Comparison of ENCODE assay signal across 27 mouse cellular contexts in genomic region chr3:143223999-143224729, GRCm38 (mm10).
DNase-seq lines count a peak whose midpoint lies in the region; ATAC-seq and TF ChIP-seq lines count a peak whose summit lies in the region.
"Had no signal": no experiment of that assay in that cellular context is flagged by ENCODE, and none has a peak within 500 bp of the region (broad histone marks: within the 10 kb centered on the region; RNA-seq: fewer than 3 reads in every experiment).

No protein-coding gene starts in this region.

- peak; percentile 60; the same call in 1 of the 2 replicates for ATAC-seq in forebrain, embryonic 14.5 days
- no peak for ATAC-seq in forebrain, embryonic 11.5 days (replicated peaks; ENCODE audit: low FRiP score)
- ATAC-seq in hindbrain, embryonic 14.5 days (ENCODE audit: low FRiP score), result no peak
- no peak for ATAC-seq in hindbrain, embryonic 12.5 days (ENCODE audit: low FRiP score)
- peak; percentile 83 for ATAC-seq in forebrain, embryonic 16.5 days
- ATAC-seq in kidney, embryonic 16.5 days (ENCODE audit: low FRiP score, low TSS enrichment), result no peak
- ATAC-seq: CD4-positive, CD25-positive, alpha-beta regulatory T cell, adult 4 months; hindbrain, postnatal 0 days; inflammation-experienced regulatory T-cells, adult 6 months; intestine, embryonic 16.5 days had no signal

- no peak overlapping the region for H3K4me2 ChIP-seq in forebrain, embryonic 14.5 days (ENCODE audit: low read length)
- no peak overlapping the region for H3K4me2 ChIP-seq in forebrain, embryonic 11.5 days (ENCODE audit: low read depth, low read length, severe bottlenecking)
- H3K4me2 ChIP-seq in hindbrain, embryonic 14.5 days (replicated peaks), result no peak overlapping the region
- H3K4me2 ChIP-seq in hindbrain, embryonic 12.5 days (replicated peaks), result no peak overlapping the region
- H3K4me2 ChIP-seq in forebrain, embryonic 16.5 days (ENCODE audit: low read length), result no peak overlapping the region
- H3K4me2 ChIP-seq in kidney, embryonic 16.5 days (replicated peaks; ENCODE audit: low read depth, low read length), result no peak overlapping the region
- H3K4me2 ChIP-seq: embryonic facial prominence, embryonic 15.5 days; heart, embryonic 13.5 days; hindbrain, embryonic 13.5 days had no signal

- TF ChIP-seq POLR2A in brain, embryonic 14.5 days (IDR thresholded peaks at IDR 0.05; ENCODE audit: borderline replicate concordance, extremely low read depth, insufficient read depth, insufficient read length, poor library complexity, severe bottlenecking), result no peak

- no peaks in the 10 kb centered on the region for H3K9me3 ChIP-seq in forebrain, embryonic 14.5 days (replicated peaks; ENCODE audit: control insufficient read depth, low read length)
- no peaks in the 10 kb centered on the region for H3K9me3 ChIP-seq in forebrain, embryonic 11.5 days (ENCODE audit: control insufficient read depth, low read length)
- H3K9me3 ChIP-seq in hindbrain, embryonic 14.5 days (ENCODE audit: control insufficient read depth, low read length), result no peaks in the 10 kb centered on the region
- no peaks in the 10 kb centered on the region for H3K9me3 ChIP-seq in hindbrain, embryonic 12.5 days (replicated peaks)
- no peaks in the 10 kb centered on the region for H3K9me3 ChIP-seq in forebrain, embryonic 16.5 days (ENCODE audit: control insufficient read depth, low read length)
- no peaks in the 10 kb centered on the region for H3K9me3 ChIP-seq in kidney, embryonic 16.5 days (ENCODE audit: low read length)
- H3K9me3 ChIP-seq: embryonic facial prominence, embryonic 15.5 days; heart, embryonic 10.5 days; heart, embryonic 13.5 days; hindbrain, embryonic 13.5 days had no signal

- TF ChIP-seq CTCF in brain, embryonic 14.5 days (IDR thresholded peaks at IDR 0.05; ENCODE audit: borderline replicate concordance, extremely low read depth, insufficient read depth, insufficient read length), result no peak

- no peaks in the 10 kb centered on the region for H3K27me3 ChIP-seq in forebrain, embryonic 14.5 days (replicated peaks; ENCODE audit: control insufficient read depth, insufficient read depth, low read length)
- H3K27me3 ChIP-seq in forebrain, embryonic 11.5 days (ENCODE audit: control insufficient read depth, insufficient read depth, low read length), result no peaks in the 10 kb centered on the region
- no peaks in the 10 kb centered on the region for H3K27me3 ChIP-seq in hindbrain, embryonic 14.5 days (ENCODE audit: control insufficient read depth, insufficient read depth, low read length)
- no peaks in the 10 kb centered on the region for H3K27me3 ChIP-seq in hindbrain, embryonic 12.5 days
- no peaks in the 10 kb centered on the region for H3K27me3 ChIP-seq in forebrain, embryonic 16.5 days (replicated peaks; ENCODE audit: control insufficient read depth, insufficient read depth, low read length)
- H3K27me3 ChIP-seq in kidney, embryonic 16.5 days (ENCODE audit: insufficient read depth, low read length), result no peaks in the 10 kb centered on the region
- H3K27me3 ChIP-seq: embryonic facial prominence, embryonic 15.5 days; heart, embryonic 13.5 days; hindbrain, embryonic 13.5 days had no signal

- H3K36me3 ChIP-seq in forebrain, embryonic 14.5 days (ENCODE audit: control insufficient read depth, insufficient read depth, low read length), result no peaks in the 10 kb centered on the region
- H3K36me3 ChIP-seq in forebrain, embryonic 11.5 days (ENCODE audit: control insufficient read depth, insufficient read depth, low read length), result no peaks in the 10 kb centered on the region
- H3K36me3 ChIP-seq in hindbrain, embryonic 14.5 days (replicated peaks; ENCODE audit: control insufficient read depth, insufficient read depth), result no peaks in the 10 kb centered on the region
- H3K36me3 ChIP-seq in hindbrain, embryonic 12.5 days, result no peaks in the 10 kb centered on the region
- no peaks in the 10 kb centered on the region for H3K36me3 ChIP-seq in forebrain, embryonic 16.5 days (ENCODE audit: control insufficient read depth, insufficient read depth)
- no peaks in the 10 kb centered on the region for H3K36me3 ChIP-seq in kidney, embryonic 16.5 days (ENCODE audit: insufficient read depth, low read length)
- H3K36me3 ChIP-seq: embryonic facial prominence, embryonic 15.5 days; heart, embryonic 10.5 days; heart, embryonic 13.5 days; hindbrain, embryonic 13.5 days had no signal

- no peak overlapping the region for H3K9ac ChIP-seq in forebrain, embryonic 14.5 days (ENCODE audit: low read length)
- H3K9ac ChIP-seq in forebrain, embryonic 11.5 days (ENCODE audit: low read length), result no peak overlapping the region
- no peak overlapping the region for H3K9ac ChIP-seq in hindbrain, embryonic 14.5 days
- no peak overlapping the region for H3K9ac ChIP-seq in hindbrain, embryonic 12.5 days
- no peak overlapping the region for H3K9ac ChIP-seq in forebrain, embryonic 16.5 days (replicated peaks; ENCODE audit: low read depth, low read length)
- H3K9ac ChIP-seq in kidney, embryonic 16.5 days (replicated peaks; ENCODE audit: low read length), result no peak overlapping the region
- H3K9ac ChIP-seq: embryonic facial prominence, embryonic 15.5 days; heart, embryonic 13.5 days; hindbrain, embryonic 13.5 days had no signal

- no peak overlapping the region for H3K27ac ChIP-seq in forebrain, embryonic 14.5 days (ENCODE audit: low read depth, low read length)
- no peak overlapping the region for H3K27ac ChIP-seq in forebrain, embryonic 11.5 days (ENCODE audit: low read depth, low read length)
- H3K27ac ChIP-seq in hindbrain, embryonic 14.5 days, result peak overlapping the region; percentile 18; the same call in 1 of the 2 replicates
- H3K27ac ChIP-seq in hindbrain, embryonic 12.5 days, result no peak overlapping the region
- H3K27ac ChIP-seq in forebrain, embryonic 16.5 days (ENCODE audit: low read length), result peak overlapping the region; percentile 54
- H3K27ac ChIP-seq in kidney, embryonic 16.5 days (ENCODE audit: low read length), result no peak overlapping the region
- H3K27ac ChIP-seq: embryonic facial prominence, embryonic 15.5 days; heart, adult 2 months; heart, embryonic 10.5 days; heart, embryonic 13.5 days; hindbrain, embryonic 13.5 days; hindbrain, postnatal 0 days had no signal

- H3K4me1 ChIP-seq in forebrain, embryonic 14.5 days (ENCODE audit: control insufficient read depth, insufficient read depth, low read length), result no peaks in the 10 kb centered on the region
- H3K4me1 ChIP-seq in forebrain, embryonic 11.5 days (replicated peaks; ENCODE audit: control insufficient read depth, insufficient read depth, low read length), result no peaks in the 10 kb centered on the region
- peaks cover 4% of the 10 kb centered on the region; the same call in 1 of the 2 replicates for H3K4me1 ChIP-seq in hindbrain, embryonic 14.5 days (replicated peaks; ENCODE audit: control insufficient read depth, insufficient read depth, low read length)
- no peaks in the 10 kb centered on the region for H3K4me1 ChIP-seq in hindbrain, embryonic 12.5 days
- no peaks in the 10 kb centered on the region for H3K4me1 ChIP-seq in forebrain, embryonic 16.5 days (replicated peaks; ENCODE audit: control insufficient read depth, insufficient read depth, low read length)
- no peaks in the 10 kb centered on the region for H3K4me1 ChIP-seq in kidney, embryonic 16.5 days (ENCODE audit: insufficient read depth, low read length)
- H3K4me1 ChIP-seq: embryonic facial prominence, embryonic 15.5 days; heart, embryonic 10.5 days; heart, embryonic 13.5 days; hindbrain, embryonic 13.5 days had no signal

- WGBS in forebrain, embryonic 14.5 days, result 78% methylated on average over 6 of the region's 6 CpGs
- 90% methylated on average over 6 of the region's 6 CpGs for WGBS in forebrain, embryonic 11.5 days
- 68% methylated on average over 6 of the region's 6 CpGs for WGBS in hindbrain, embryonic 14.5 days
- WGBS in hindbrain, embryonic 12.5 days, result 79% methylated on average over 6 of the region's 6 CpGs
- WGBS in forebrain, embryonic 16.5 days, result 59% methylated on average over 6 of the region's 6 CpGs
- WGBS in kidney, embryonic 16.5 days, result 79% methylated on average over 6 of the region's 6 CpGs

- H3K4me3 ChIP-seq in forebrain, embryonic 14.5 days (ENCODE audit: low read depth, low read length), result no peak overlapping the region
- no peak overlapping the region for H3K4me3 ChIP-seq in forebrain, embryonic 11.5 days (ENCODE audit: low read depth, low read length)
- H3K4me3 ChIP-seq in hindbrain, embryonic 14.5 days (replicated peaks; ENCODE audit: low read length), result no peak overlapping the region
- H3K4me3 ChIP-seq in hindbrain, embryonic 12.5 days, result no peak overlapping the region
- H3K4me3 ChIP-seq in forebrain, embryonic 16.5 days (replicated peaks; ENCODE audit: low read length), result no peak overlapping the region
- H3K4me3 ChIP-seq in kidney, embryonic 16.5 days (ENCODE audit: low read length), result no peak overlapping the region
- H3K4me3 ChIP-seq: embryonic facial prominence, embryonic 15.5 days; heart, adult 2 months; heart, embryonic 10.5 days; heart, embryonic 13.5 days; hindbrain, embryonic 13.5 days had no signal

- peak; percentile 63 for DNase-seq in forebrain, embryonic 14.5 days (ENCODE audit: low spot score)
- DNase-seq in forebrain, embryonic 11.5 days (ENCODE audit: low spot score), result no peak
- DNase-seq in hindbrain, embryonic 14.5 days (ENCODE audit: low spot score), result no peak
- peak; percentile 64 for DNase-seq in brain, embryonic 14.5 days (ENCODE audit: low read depth)
- DNase-seq: adrenal gland, adult 2 months; adrenal gland, postnatal 14 days; cerebellum, adult 11-12 months; cerebellum, adult 8-10 months; cerebellum, postnatal 10 days; cerebellum, postnatal 36 days; embryo, embryonic 11 days; gastrocnemius, postnatal 25 days; heart, adult 2 months; heart, postnatal 14 days; kidney, adult 18-20 months; kidney, adult 9 months had no signal

Comparison
In these comparisons a context has a peak if more than half of its experiments do, and no peak if none do; other contexts are left out.
1. ATAC-seq: peak in forebrain, embryonic 14.5 days (single experiment) and forebrain, embryonic 16.5 days (single experiment); none in forebrain, embryonic 11.5 days (single experiment), hindbrain, embryonic 14.5 days (single experiment), hindbrain, embryonic 12.5 days (single experiment) and kidney, embryonic 16.5 days (single experiment).
2. DNase-seq: peak in forebrain, embryonic 14.5 days (single experiment) and brain, embryonic 14.5 days (single experiment); none in forebrain, embryonic 11.5 days (single experiment) and hindbrain, embryonic 14.5 days (single experiment).
3. H3K27ac ChIP-seq: peak in hindbrain, embryonic 14.5 days (single experiment) and forebrain, embryonic 16.5 days (single experiment); none in forebrain, embryonic 14.5 days (single experiment), forebrain, embryonic 11.5 days (single experiment), hindbrain, embryonic 12.5 days (single experiment) and kidney, embryonic 16.5 days (single experiment).